Mouse (Mus musculus) embryonic fibroblast, embryonic 13.5 days (primary cell): Measurements from ENCODE around the gene Zfp961.
"Not testable (repeated sequence)": the region's sequence is repeated elsewhere in the genome, so short reads cannot be mapped to it uniquely, and the experiment has no call there.

ENCODE experiments used
- CTCF ChIP-seq: IDR thresholded peaks from 2 replicates; pipeline ENCODE4 v1.5.1; 2011; ENCODE audit warnings: mild to moderate bottlenecking, control low read depth, low read length, moderate library complexity, borderline replicate concordance; ENCODE audit not compliant: insufficient read depth
- POLR2A ChIP-seq: IDR thresholded peaks from 2 replicates; pipeline ENCODE4 v1.6.1; 2011; ENCODE audit warnings: low read depth, mild to moderate bottlenecking, control low read depth, low read length, moderate library complexity

DNA sequence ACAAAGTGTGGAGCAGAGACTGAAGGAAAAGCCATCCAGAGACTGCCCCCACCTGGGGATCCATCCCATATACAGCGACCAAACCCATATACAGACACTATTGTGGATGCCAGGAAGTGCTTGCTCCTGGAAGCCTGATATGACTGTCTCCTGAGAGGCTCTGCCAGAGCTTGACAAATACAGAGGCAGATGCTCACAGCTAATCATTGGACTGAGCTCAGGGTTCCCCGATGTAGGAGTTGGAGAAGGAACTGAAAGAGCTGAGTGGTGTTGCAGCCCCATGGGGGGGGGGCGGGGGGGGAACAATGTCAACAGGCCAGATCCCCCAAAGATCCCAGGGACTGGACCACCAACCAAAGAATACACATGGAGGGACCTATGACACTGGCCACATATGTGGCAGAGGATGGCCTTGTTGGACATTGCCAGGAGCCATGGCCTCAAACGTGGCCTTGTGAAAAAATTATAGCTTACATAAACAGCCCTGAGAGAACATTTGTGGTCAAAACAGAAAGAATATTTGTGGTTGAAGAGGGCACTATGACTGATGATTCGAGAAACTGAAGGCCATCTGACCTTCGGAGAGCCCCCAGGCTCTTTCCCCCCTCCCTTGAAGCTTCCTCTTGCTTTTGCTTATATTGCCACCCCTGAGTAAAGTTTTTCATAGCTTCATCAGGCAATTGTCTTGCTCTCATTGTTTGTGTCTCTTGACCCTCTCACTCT is 62.8 kb downstream of the Zfp961 start:
- TF ChIP-seq POLR2A, CTCF: not testable (repeated sequence)
